Mouse (Mus musculus) gastrocnemius, adult 2 months (tissue): Measurements from ENCODE around the gene Btnl6. TPM values are rescaled to one million over a fixed set of nuclear protein-coding genes. Genes with fewer than 3 reads are reported as not detected.
"Not testable (repeated sequence)": the region's sequence is repeated elsewhere in the genome, so short reads cannot be mapped to it uniquely, and the experiment has no call there.

Experiments used
- DNase-seq: peaks from one replicate; pipeline ENCODE4 v3.0.0; 2022
- H3K27ac ChIP-seq: fragments of 200-600 bp; 2 replicates; pipeline ENCODE4 v1.8.1; 2022; ENCODE audit warnings: mild to moderate bottlenecking
- H3K4me3 ChIP-seq: fragments of 200-600 bp; 2 replicates; pipeline ENCODE4 v1.8.1; 2022; ENCODE audit warnings: mild to moderate bottlenecking, moderate library complexity
- CTCF ChIP-seq: fragments of 200-600 bp; IDR thresholded peaks from 2 replicates; pipeline ENCODE4 v1.8.1; 2022; ENCODE audit warnings: antibody characterized with exemption, mild to moderate bottlenecking, moderate library complexity
- intact Hi-C: fragments of 180-260 bp; cut with DNase I; formaldehyde crosslinking; loops from one replicate; pipeline ENCODE4 v1.15.1; 2025
- total RNA-seq, 2 experiments: library from RNA; stranded (reverse); gene quantifications; 2 replicates each; pipeline ENCODE4 v1.2.3; 2021

Btnl6 gene
- total RNA-seq, 2 experiments from 2014 or later: not detected

GRCm38 (mm10) chr17:34476427-34476826, 40.7 kb downstream of the Btnl6 start:
- Histone ChIP-seq H3K4me3 (no peak overlapping the region), H3K27ac (no peak overlapping the region)
- no peak for TF ChIP-seq CTCF
- DNase-seq: no peak
- intact Hi-C loops: no loop called here

GRCm38 (mm10) chr17:34475060-34475459, 42.1 kb downstream of the Btnl6 start:
- no peak for DNase-seq
- Histone ChIP-seq H3K4me3 (no peak overlapping the region), H3K27ac (no peak overlapping the region)
- intact Hi-C loops: no loop called here
- no peak for TF ChIP-seq CTCF

GRCm38 (mm10) chr17:34470491-34470890, 46.7 kb downstream of the Btnl6 start:
- H3K27ac ChIP-seq: no peak overlapping the region
- intact Hi-C loops: no loop called here

DNA sequence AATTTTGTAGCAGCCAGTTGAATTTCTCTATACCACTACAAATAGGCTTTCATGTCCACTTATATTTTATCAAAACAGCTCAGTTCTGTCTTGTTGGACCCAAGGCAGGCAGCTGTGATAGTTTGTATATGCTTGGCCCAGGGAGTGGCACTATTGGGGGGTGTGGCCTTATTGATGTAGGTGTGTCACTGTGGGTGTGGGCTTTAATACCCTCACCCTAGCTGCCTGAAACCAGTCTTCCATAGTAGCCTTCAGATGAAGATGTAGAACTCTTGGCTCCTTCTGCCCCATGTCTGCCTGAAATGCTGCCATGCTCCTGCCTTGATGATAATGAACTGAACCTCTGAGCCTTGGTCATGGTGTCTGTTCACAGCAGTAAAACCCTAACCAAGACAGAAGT, 51.2 kb downstream of the Btnl6 start:
- DNase-seq, intact Hi-C loops, H3K4me3 ChIP-seq, H3K27ac ChIP-seq: not testable (repeated sequence)

More at GRCm38 (mm10) chr17:34470491-34470890, 46.7 kb downstream of the Btnl6 start:
- no peak for DNase-seq
- no peak overlapping the region for H3K4me3 ChIP-seq
- no peak for TF ChIP-seq CTCF

- Histone ChIP-seq H3K4me3 (no peak overlapping the region), H3K27ac (no peak overlapping the region)
- DNase-seq: no peak
- intact Hi-C loops: no loop called here
- TF ChIP-seq CTCF: no peak
These were observed 57.9 kb downstream of the Btnl6 start for GRCm38 (mm10) chr17:34459255-34459654.

Other genes with a start within 250 kb of the Btnl6 start
- 1 to 10 TPM; 5.3 to 6.0 TPM for gene H2-Aa, start 229.5 kb downstream of the Btnl6 start, total RNA-seq
- 1 to 10 TPM; 3.4 to 4.9 TPM for gene H2-Eb1, start 211.5 kb downstream of the Btnl6 start, total RNA-seq
- gene H2-Eb2, start 191.7 kb downstream of the Btnl6 start, total RNA-seq: not detected
- under 1 TPM; 0.18 to 0.20 TPM for gene Btnl2, start 162.5 kb downstream of the Btnl6 start, total RNA-seq
- not detected for gene Btnl1, start 140.2 kb downstream of the Btnl6 start, total RNA-seq
- gene BC051142, start 118.5 kb downstream of the Btnl6 start, total RNA-seq: under 1 TPM in 1 of 2 experiments, not detected in 1; 0.43 TPM
- gene Btnl4, start 40.0 kb downstream of the Btnl6 start, total RNA-seq: not detected
- 10 to 100 TPM; 10.5 to 11.4 TPM for gene Notch4, start 46.9 kb upstream of the Btnl6 start, total RNA-seq
- gene Gpsm3, start 72.5 kb upstream of the Btnl6 start, total RNA-seq: 1 to 10 TPM; 1.8 to 2.4 TPM
- 10 to 100 TPM; 14.0 to 14.6 TPM for gene Pbx2, start 73.9 kb upstream of the Btnl6 start, total RNA-seq
- under 1 TPM in 1 of 2 experiments, not detected in 1; 0.31 TPM for gene Ager, start 80.5 kb upstream of the Btnl6 start, total RNA-seq
- gene Rnf5, start 86.3 kb upstream of the Btnl6 start, total RNA-seq: 10 to 100 TPM; 16.8 to 24.0 TPM
- gene Agpat1, start 86.9 kb upstream of the Btnl6 start, total RNA-seq: 10 to 100 TPM; 75.6 to 75.7 TPM
- 1 to 10 TPM; 1.5 to 1.9 TPM for gene Egfl8, start 98.6 kb upstream of the Btnl6 start, total RNA-seq
- 10 to 100 TPM; 40.5 to 42.2 TPM for gene Ppt2, start 111.2 kb upstream of the Btnl6 start, total RNA-seq
- under 1 TPM; 0.28 to 0.36 TPM for gene Prrt1, start 112.2 kb upstream of the Btnl6 start, total RNA-seq
- 1 to 10 TPM; 4.5 to 9.3 TPM for gene Fkbpl, start 127.4 kb upstream of the Btnl6 start, total RNA-seq
- 1 to 10 TPM; 7.1 to 9.1 TPM for gene Atf6b, start 129.8 kb upstream of the Btnl6 start, total RNA-seq
- gene Tnxb, start 153.2 kb upstream of the Btnl6 start, total RNA-seq: 10 to 100 TPM; 30.7 to 41.6 TPM
- 1 to 10 TPM; 2.4 to 3.4 TPM for gene C4b, start 226.5 kb upstream of the Btnl6 start, total RNA-seq